Mouse (Mus musculus) kidney, postnatal 0 days (tissue): ENCODE data around the gene Pigr. TPM values are rescaled to one million over a fixed set of nuclear protein-coding genes. Genes with fewer than 3 reads are reported as not detected.

Experiments
- ATAC-seq: fragments of 200-750 bp; cut with Nextera tagmentation; replicated peaks from 2 replicates; pipeline ENCODE4 v1.8.0; 2017; ENCODE audit warnings: low read depth, moderate number of reproducible peaks, moderate TSS enrichment, moderate library complexity; ENCODE audit not compliant: low FRiP score
- DNase-seq: peaks from one replicate; pipeline ENCODE4 v3.0.0-alpha.2; 2016; ENCODE audit warnings: low spot score
- H3K27ac ChIP-seq: fragments of 300-500 bp; sonication (generic); 2 replicates; pipeline ENCODE4 v1.5.1; 2014; ENCODE audit warnings: mild to moderate bottlenecking
- H3K27me3 ChIP-seq: fragments of 300-500 bp; sonication (generic); 2 replicates; pipeline ENCODE4 v1.6.1; 2014; ENCODE audit warnings: low read length, mixed read lengths; ENCODE audit not compliant: insufficient read depth
- H3K36me3 ChIP-seq: fragments of 300-500 bp; sonication (generic); 2 replicates; pipeline ENCODE4 v1.6.1; 2014; ENCODE audit warnings: low read length, mixed read lengths; ENCODE audit not compliant: insufficient read depth
- H3K4me1 ChIP-seq: fragments of 300-500 bp; sonication (generic); replicated peaks from 2 replicates; pipeline ENCODE4 v1.6.1; 2014; ENCODE audit warnings: antibody characterized with exemption, low read length, mixed read lengths; ENCODE audit not compliant: insufficient read depth
- H3K4me2 ChIP-seq: fragments of 300-500 bp; sonication (generic); 2 replicates; pipeline ENCODE4 v1.6.1; 2014; ENCODE audit warnings: mild to moderate bottlenecking, low read length, moderate library complexity, mixed read lengths
- H3K4me3 ChIP-seq: fragments of 300-500 bp; sonication (generic); replicated peaks from 2 replicates; pipeline ENCODE4 v1.5.1; 2014; ENCODE audit warnings: low read depth, low read length
- H3K9ac ChIP-seq: fragments of 300-500 bp; sonication (generic); 2 replicates; pipeline ENCODE4 v1.6.1; 2014; ENCODE audit warnings: low read depth, low read length
- H3K9me3 ChIP-seq: fragments of 300-500 bp; sonication (generic); replicated peaks from 2 replicates; pipeline ENCODE4 v1.6.1; 2016; ENCODE audit warnings: low read length, inconsistent platforms, mixed read lengths
- CTCF ChIP-seq: IDR thresholded peaks from 2 replicates; pipeline ENCODE4 v1.5.1; 2016; ENCODE audit warnings: antibody characterized with exemption, low read depth, mild to moderate bottlenecking, moderate library complexity
- WGBS: fragments of 180-500 bp; shearing (Covaris S2); extraction: QIAGEN DNeasy Blood & Tissue Kit; methylation state at CpG from one replicate; pipeline ENCODE4 v1.1.7; 2014; 5-methylcytosine and 5-hydroxymethylcytosine counted together
- polyA plus RNA-seq: library from polyadenylated mRNA; unstranded; fragments of >200 nt; fragmentation: Nextera tagmentation; extraction: Ambion mirVana; gene quantifications from 2 replicates; pipeline ENCODE4 v1.2.1, GENCODE M21; 2015

The Pigr gene
- 0.05 and 0.11 TPM in 2 replicates for polyA plus RNA-seq

DNA sequence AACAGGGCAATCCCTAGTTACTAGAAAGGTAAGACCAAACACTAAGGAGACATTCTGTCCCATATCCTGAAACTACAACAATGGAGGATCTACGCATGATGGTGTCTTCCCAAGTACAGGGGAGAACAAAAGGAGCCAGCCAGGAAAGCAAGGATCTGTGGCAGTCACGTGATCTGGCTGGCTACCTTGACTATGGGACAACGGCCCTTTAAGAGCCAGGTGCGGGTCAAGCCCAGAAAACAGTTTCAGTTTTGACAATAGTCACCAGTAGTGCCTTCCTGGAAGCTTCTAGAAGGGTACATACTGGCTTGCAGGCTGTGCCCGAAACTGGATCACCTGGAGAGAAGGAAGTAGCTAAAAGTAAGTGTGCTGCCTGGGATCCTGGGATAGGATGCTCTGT, at the start of gene Pigr:
TSS of gene Pigr (plus strand) at position 237 of the 400 bp plus-strand sequence.
- no peak within 1 kb of the TSS for H3K4me3 ChIP-seq
- H3K9ac ChIP-seq = no peak within 1 kb of the TSS
- ATAC-seq (no peak), DNase-seq (no peak)
- H3K9me3 ChIP-seq = no peaks in the 10 kb centered on the region
- no peaks in the 10 kb centered on the region for H3K36me3 ChIP-seq
- no peak within 1 kb of the TSS for H3K4me2 ChIP-seq
- no peaks in the 10 kb centered on the region for H3K27me3 ChIP-seq
- H3K27ac ChIP-seq = no peak within 1 kb of the TSS
- 89% methylated on average over 5 of the region's 5 CpGs for WGBS
- H3K4me1 ChIP-seq = 0 out of 2 replicates have a peak, but pooled peaks cover 6% of the 10 kb centered on the region
- TF ChIP-seq CTCF = no peak

DNA sequence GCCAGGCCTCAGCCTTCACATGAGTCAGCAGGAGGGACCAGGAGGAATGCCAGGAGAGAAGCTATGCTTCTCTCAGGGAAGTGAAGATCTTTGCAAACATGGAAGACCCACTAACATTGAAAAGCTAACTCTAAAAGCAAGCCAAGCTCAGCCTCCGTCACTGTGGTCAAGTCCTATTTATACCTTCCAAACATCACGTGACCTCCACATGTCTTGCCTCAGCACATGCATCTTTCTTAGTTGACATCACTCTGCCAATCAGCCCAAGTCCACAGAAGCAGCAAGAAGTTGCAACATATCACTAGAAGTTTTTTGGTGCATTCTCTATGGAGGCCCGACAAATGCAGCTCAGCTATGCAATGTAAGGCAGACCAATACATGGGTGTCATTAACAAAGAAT, 46.6 kb upstream of the Pigr start:
- Histone ChIP-seq H3K36me3 (no peaks in the 10 kb centered on the region), H3K27me3 (no peaks in the 10 kb centered on the region), H3K9me3 (no peaks in the 10 kb centered on the region), H3K4me3 (no peak overlapping the region), H3K4me1 (no peaks in the 10 kb centered on the region), H3K4me2 (no peak overlapping the region), H3K9ac (no peak overlapping the region), H3K27ac (no peak overlapping the region)
- TF ChIP-seq CTCF = no peak
- DNase-seq = no peak
- WGBS = 90% methylated on average over 3 of the region's 3 CpGs
- no peak for ATAC-seq

DNA sequence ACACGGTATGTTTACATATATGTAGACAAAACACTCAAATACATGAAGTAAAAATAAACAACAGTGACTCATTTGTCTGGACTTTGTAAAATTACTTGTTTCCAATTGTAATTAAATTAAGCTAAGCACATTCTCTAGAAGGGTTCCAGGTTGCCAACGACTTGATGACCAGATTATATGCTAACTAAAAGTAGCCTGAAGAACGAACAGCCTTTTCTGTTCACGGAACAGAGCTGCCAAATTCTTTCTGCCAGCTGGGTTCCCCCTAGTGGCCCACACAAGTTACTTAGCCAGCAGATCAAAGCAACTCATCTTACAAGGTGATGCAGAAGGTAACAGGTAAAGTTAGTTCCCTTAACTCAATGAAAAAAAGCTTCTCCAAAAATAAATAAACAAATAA, 42.4 kb upstream of the Pigr start:
- H3K9me3 ChIP-seq = no peaks in the 10 kb centered on the region
- peak; percentile 73 for TF ChIP-seq CTCF
- no peak overlapping the region for H3K9ac ChIP-seq
- no peak overlapping the region for H3K27ac ChIP-seq
- H3K4me1 ChIP-seq = no peaks in the 10 kb centered on the region
- H3K4me2 ChIP-seq = no peak overlapping the region
- no peak overlapping the region for H3K4me3 ChIP-seq
- ATAC-seq = no peak
- no peaks in the 10 kb centered on the region for H3K27me3 ChIP-seq
- 23% methylated on average over 4 of the region's 4 CpGs for WGBS
- H3K36me3 ChIP-seq = no peaks in the 10 kb centered on the region
- DNase-seq = peak; percentile 61

DNA sequence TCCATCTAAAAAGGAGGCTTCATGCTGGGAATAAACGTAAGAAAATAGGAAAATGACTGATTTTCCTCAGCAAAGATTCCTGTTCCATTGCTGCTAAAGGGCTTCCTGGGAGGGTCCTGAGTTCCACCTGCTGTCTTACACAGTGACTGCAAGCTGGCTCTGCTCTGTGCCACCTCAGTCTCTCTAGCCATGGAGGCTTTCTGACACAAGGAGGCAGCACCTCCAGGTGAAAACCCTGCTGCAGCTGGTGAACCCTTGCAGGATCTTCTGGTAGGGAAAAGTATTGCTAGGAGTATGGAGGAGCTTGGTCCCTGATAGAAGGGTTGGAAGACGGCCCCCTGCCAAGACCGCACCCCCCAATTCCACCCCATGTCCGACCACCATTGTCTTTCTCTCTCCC, 39.5 kb upstream of the Pigr start:
- no peak overlapping the region for H3K4me2 ChIP-seq
- 36% methylated on average over 4 of the region's 4 CpGs for WGBS
- ATAC-seq (peak; percentile 77; the same call in 1 of the 2 replicates), DNase-seq (peak; percentile 24)
- H3K27ac ChIP-seq = no peak overlapping the region
- peak; percentile 74 for TF ChIP-seq CTCF
- H3K27me3 ChIP-seq = no peaks in the 10 kb centered on the region
- H3K4me1 ChIP-seq = no peaks in the 10 kb centered on the region
- H3K36me3 ChIP-seq = no peaks in the 10 kb centered on the region
- no peaks in the 10 kb centered on the region for H3K9me3 ChIP-seq
- no peak overlapping the region for H3K4me3 ChIP-seq
- no peak overlapping the region for H3K9ac ChIP-seq

DNA sequence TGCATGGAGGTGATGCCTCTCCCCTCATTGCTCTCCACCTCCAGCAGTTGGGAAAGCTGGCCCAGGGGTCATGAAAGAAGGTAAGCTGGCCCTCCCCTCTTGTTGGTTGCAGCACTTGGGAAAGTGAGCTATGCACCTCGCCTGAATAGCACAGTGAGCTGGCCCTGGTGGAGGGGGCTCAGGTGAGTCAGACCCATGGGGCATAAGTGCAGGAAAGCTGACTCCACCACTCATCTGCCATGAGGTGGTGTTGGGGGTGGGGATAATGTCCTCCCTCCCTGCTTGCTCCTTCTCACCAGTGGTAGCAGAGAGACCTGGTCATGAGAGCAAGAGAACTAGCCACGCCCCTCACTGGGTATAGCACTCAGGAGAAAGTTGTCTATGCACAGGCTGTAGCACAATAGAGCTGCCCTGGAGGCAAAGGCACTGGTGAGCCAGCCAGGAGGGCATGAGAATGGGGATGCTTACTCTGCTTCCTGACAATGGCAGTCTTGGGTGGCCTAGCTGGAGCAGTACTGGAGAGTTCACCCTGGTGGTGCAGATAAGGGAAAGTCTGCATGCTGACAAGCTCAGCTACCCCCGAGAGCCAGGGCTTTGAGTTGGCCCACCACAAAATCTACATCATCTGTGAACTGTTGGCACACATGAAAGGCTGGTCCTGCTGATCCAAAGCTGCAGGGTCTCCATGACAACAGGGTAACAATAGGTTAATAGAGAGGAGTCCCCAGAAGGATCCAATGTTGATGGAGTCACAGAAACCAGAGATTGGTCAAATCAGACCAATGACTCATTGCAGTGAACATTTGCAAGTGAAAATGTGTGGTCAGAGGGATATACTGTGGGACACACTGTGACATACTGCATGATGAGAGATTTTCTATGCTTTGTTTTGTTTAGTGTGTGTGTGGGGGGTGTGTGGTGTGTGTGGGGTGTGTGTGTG, 36.7 kb upstream of the Pigr start:
- no peak for ATAC-seq
- no peak overlapping the region for H3K4me2 ChIP-seq
- H3K27ac ChIP-seq = no peak overlapping the region
- no peaks in the 10 kb centered on the region for H3K36me3 ChIP-seq
- WGBS = 68% methylated on average over 3 of the region's 3 CpGs
- H3K4me1 ChIP-seq = no peaks in the 10 kb centered on the region
- no peaks in the 10 kb centered on the region for H3K27me3 ChIP-seq
- no peak overlapping the region for H3K9ac ChIP-seq
- DNase-seq = no peak
- H3K9me3 ChIP-seq = no peaks in the 10 kb centered on the region
- H3K4me3 ChIP-seq = no peak overlapping the region
- TF ChIP-seq CTCF = no peak

DNA sequence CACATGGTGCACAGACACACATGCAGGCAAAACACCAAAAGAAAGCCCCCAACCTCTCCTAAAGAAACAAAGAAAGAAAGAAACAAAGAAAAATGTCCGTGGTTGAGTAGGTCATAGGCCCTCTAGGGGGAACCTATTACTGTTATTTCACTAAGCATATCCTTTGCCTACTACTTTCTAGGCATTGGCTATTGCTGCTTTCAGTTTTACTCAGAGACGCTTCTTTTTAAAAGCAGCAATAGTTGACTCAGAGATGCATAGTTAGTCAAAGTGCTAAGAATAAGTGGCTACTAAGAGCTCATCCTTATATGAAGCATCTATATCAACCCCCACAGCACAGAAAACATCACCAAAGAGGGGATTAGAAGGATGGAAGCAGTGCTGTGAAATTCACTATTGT, 31.2 kb upstream of the Pigr start:
- no peaks in the 10 kb centered on the region for H3K4me1 ChIP-seq
- no peaks in the 10 kb centered on the region for H3K9me3 ChIP-seq
- no peak for DNase-seq
- no peak overlapping the region for H3K9ac ChIP-seq
- H3K27ac ChIP-seq = no peak overlapping the region
- ATAC-seq = no peak
- H3K36me3 ChIP-seq = no peaks in the 10 kb centered on the region
- H3K4me2 ChIP-seq = no peak overlapping the region
- no peaks in the 10 kb centered on the region for H3K27me3 ChIP-seq
- no peak for TF ChIP-seq CTCF
- 67% methylated on average over 2 of the region's 2 CpGs for WGBS
- no peak overlapping the region for H3K4me3 ChIP-seq
